ENCODE assay signal across 8 mouse cellular contexts in genomic region chr6:83031921-83032590, GRCm38 (mm10). TPM values are rescaled to one million over a fixed set of nuclear protein-coding genes. Genes with fewer than 3 reads are reported as not detected.
A peak's percentile ranks its signal among the peaks of the same experiment; 100 is the strongest.
DNase-seq lines count a peak whose midpoint lies in the region; ATAC-seq and TF ChIP-seq lines count a peak whose summit lies in the region.

No protein-coding gene starts in this region.

- H3K4me3 ChIP-seq in layer of hippocampus, adult 2 months = peak overlapping the region; percentile 60
- H3K4me3 ChIP-seq in embryonic facial prominence, embryonic 11.5 days (ENCODE audit: low read depth, low read length) = peak overlapping the region; percentile 51
- H3K4me3 ChIP-seq in intestine, embryonic 14.5 days (ENCODE audit: low read depth, low read length) = peak overlapping the region; percentile 68
- H3K4me3 ChIP-seq in myocyte = peak overlapping the region; percentile 98

- peaks cover 29% of the 10 kb centered on the region for H3K79me2 ChIP-seq in myocyte (ENCODE audit: control insufficient read depth, insufficient read depth)

- no peak overlapping the region for H3K27ac ChIP-seq in layer of hippocampus, adult 2 months
- no peak overlapping the region for H3K27ac ChIP-seq in embryonic facial prominence, embryonic 11.5 days (replicated peaks; ENCODE audit: low read depth, low read length)
- no peak overlapping the region for H3K27ac ChIP-seq in intestine, embryonic 14.5 days (ENCODE audit: low read depth)

- no peak for TF ChIP-seq CTCF in layer of hippocampus, adult 2 months (conservative IDR thresholded peaks at IDR 0.05)

- H3K9me3 ChIP-seq in embryonic facial prominence, embryonic 11.5 days (replicated peaks; ENCODE audit: control insufficient read depth, low read length) = no peaks in the 10 kb centered on the region
- H3K9me3 ChIP-seq in intestine, embryonic 14.5 days (ENCODE audit: control insufficient read depth, low read length) = no peaks in the 10 kb centered on the region

- H3K27me3 ChIP-seq in embryonic facial prominence, embryonic 11.5 days (ENCODE audit: control insufficient read depth, insufficient read depth, low read length) = peaks cover 23% of the 10 kb centered on the region
- H3K27me3 ChIP-seq in intestine, embryonic 14.5 days (replicated peaks; ENCODE audit: control insufficient read depth, insufficient read depth, low read length) = peaks cover 13% of the 10 kb centered on the region; the same call in 1 of the 2 replicates
- H3K27me3 ChIP-seq in myocyte (ENCODE audit: control insufficient read depth, insufficient read depth, insufficient read length) = no peaks in the 10 kb centered on the region

- no peaks in the 10 kb centered on the region for H3K36me3 ChIP-seq in embryonic facial prominence, embryonic 11.5 days (replicated peaks; ENCODE audit: control insufficient read depth, insufficient read depth, low read depth, low read length)
- 0 out of 2 replicates have a peak, but pooled peaks cover 5% of the 10 kb centered on the region for H3K36me3 ChIP-seq in intestine, embryonic 14.5 days (ENCODE audit: control insufficient read depth, insufficient read depth, low read length)
- H3K36me3 ChIP-seq in myocyte (ENCODE audit: control insufficient read depth, insufficient read depth) = no peaks in the 10 kb centered on the region

- H3K4me2 ChIP-seq in embryonic facial prominence, embryonic 11.5 days (ENCODE audit: low read depth, low read length) = peak overlapping the region; percentile 85
- peak overlapping the region; percentile 80 for H3K4me2 ChIP-seq in intestine, embryonic 14.5 days (ENCODE audit: low read length)
- H3K4me2 ChIP-seq in myocyte (ENCODE audit: low read depth) = peak overlapping the region; percentile 72

- ATAC-seq in embryonic facial prominence, embryonic 11.5 days (replicated peaks; ENCODE audit: insufficient number of reproducible peaks, low FRiP score, low TSS enrichment, low read depth) = no peak
- no peak for ATAC-seq in intestine, embryonic 14.5 days (replicated peaks; ENCODE audit: low FRiP score, low TSS enrichment, low read depth)

- H3ac ChIP-seq in myocyte (ENCODE audit: control insufficient read depth, insufficient read length) = peak overlapping the region; percentile 68

- WGBS in embryonic facial prominence, embryonic 11.5 days = 14% methylated on average over 18 of the region's 18 CpGs
- 40% methylated on average over 18 of the region's 18 CpGs for WGBS in intestine, embryonic 14.5 days

- H3K4me1 ChIP-seq in embryonic facial prominence, embryonic 11.5 days (ENCODE audit: control insufficient read depth, insufficient read depth, low read length) = no peaks in the 10 kb centered on the region
- peaks cover 18% of the 10 kb centered on the region for H3K4me1 ChIP-seq in intestine, embryonic 14.5 days (replicated peaks; ENCODE audit: control insufficient read depth, insufficient read depth, low read length)

- TF ChIP-seq POLR2A in myocyte (IDR thresholded peaks at IDR 0.05; ENCODE audit: insufficient read length, low read depth) = no peak

- no peak for DNase-seq in layer of hippocampus, adult 2 months (ENCODE audit: low spot score in 2 of 2)
- no peak for DNase-seq in layer of hippocampus, adult 9-10 months (ENCODE audit: low spot score)
- no peak for DNase-seq in embryonic facial prominence, embryonic 11.5 days (ENCODE audit: low spot score)
- DNase-seq in intestine, embryonic 14.5 days (ENCODE audit: low spot score) = no peak
- DNase-seq in layer of hippocampus, postnatal 36 days = no peak
- no peak for DNase-seq in adrenal gland, postnatal 10 days
- no peak for DNase-seq in retina, postnatal 1 day

- H3K9ac ChIP-seq in embryonic facial prominence, embryonic 11.5 days (replicated peaks; ENCODE audit: low read length) = no peak overlapping the region; the same call in 1 of the 2 replicates
- H3K9ac ChIP-seq in intestine, embryonic 14.5 days (ENCODE audit: low read length) = no peak overlapping the region

TF ChIP-seq in myocyte, 11 proteins besides CTCF, POLR2A, EP300 and RAD21:
- TF ChIP-seq MYOG (IDR thresholded peaks at IDR 0.05; ENCODE audit: control insufficient read depth in 1 of 3, insufficient read depth in 1 of 3, insufficient read length in 2 of 3, low read depth in 2 of 3) = no peak
- TF ChIP-seq TCF3 (IDR thresholded peaks at IDR 0.05; ENCODE audit: insufficient read length, low read depth) = no peak
- no peak for TF ChIP-seq MAX (IDR thresholded peaks at IDR 0.05; ENCODE audit: low read depth)

RNA-seq across cellular contexts. Expression of gene Dok1, which starts 1.2 kb away (rescaled TPM):
- 1 to 10 TPM; 3.2 to 3.3 TPM for total RNA-seq in layer of hippocampus, adult 2 months (2021)
- 5.4 and 8.2 TPM in 2 replicates for polyA plus RNA-seq in embryonic facial prominence, embryonic 11.5 days (2014; fragmentation: Nextera tagmentation; extraction: Ambion mirVana)
- polyA plus RNA-seq in intestine, embryonic 14.5 days (2014; fragmentation: Nextera tagmentation; extraction: Ambion mirVana) = 7.6 and 9.1 TPM in 2 replicates
- polyA plus RNA-seq in myocyte (2012; fragmentation: generic; extraction: Trizol) = 41.3 TPM
- total RNA-seq in layer of hippocampus, postnatal 36 days (2021) = 1 to 10 TPM; 2.5 to 2.6 TPM
- 10 to 100 TPM in 1 of 2 experiments, 1 to 10 TPM in 1; 9.8 to 11.2 TPM for total RNA-seq in adrenal gland, postnatal 10 days (2021)

RNA-seq across cellular contexts. Expression of gene Loxl3, which starts 1.9 kb away (rescaled TPM):
- total RNA-seq in layer of hippocampus, adult 2 months (2021) = 1 to 10 TPM; 2.4 to 3.5 TPM
- 8.9 and 10.1 TPM in 2 replicates for polyA plus RNA-seq in embryonic facial prominence, embryonic 11.5 days (2014; fragmentation: Nextera tagmentation; extraction: Ambion mirVana)
- 13.6 and 14.4 TPM in 2 replicates for polyA plus RNA-seq in intestine, embryonic 14.5 days (2014; fragmentation: Nextera tagmentation; extraction: Ambion mirVana)
- 14.4 TPM for polyA plus RNA-seq in myocyte (2012; fragmentation: generic; extraction: Trizol)
- total RNA-seq in layer of hippocampus, postnatal 36 days (2021) = 1 to 10 TPM; 4.1 to 5.4 TPM
- 1 to 10 TPM; 4.8 to 6.0 TPM for total RNA-seq in adrenal gland, postnatal 10 days (2021)

RNA-seq across cellular contexts. Expression of gene Aup1, which starts 22.3 kb away (rescaled TPM):
- 100 to 1,000 TPM; 131 to 133 TPM for total RNA-seq in layer of hippocampus, adult 2 months (2021)
- 105 and 108 TPM in 2 replicates for polyA plus RNA-seq in embryonic facial prominence, embryonic 11.5 days (2014; fragmentation: Nextera tagmentation; extraction: Ambion mirVana)
- 158 and 167 TPM in 2 replicates for polyA plus RNA-seq in intestine, embryonic 14.5 days (2014; fragmentation: Nextera tagmentation; extraction: Ambion mirVana)
- 199 TPM for polyA plus RNA-seq in myocyte (2012; fragmentation: generic; extraction: Trizol)
- total RNA-seq in layer of hippocampus, postnatal 36 days (2021) = 100 to 1,000 TPM; 121 to 142 TPM
- 100 to 1,000 TPM; 143 to 149 TPM for total RNA-seq in adrenal gland, postnatal 10 days (2021)

RNA-seq across cellular contexts. Expression of gene Htra2, which starts 23.0 kb away (rescaled TPM):
- 10 to 100 TPM; 52.9 to 54.5 TPM for total RNA-seq in layer of hippocampus, adult 2 months (2021)
- 33.3 and 34.9 TPM in 2 replicates for polyA plus RNA-seq in embryonic facial prominence, embryonic 11.5 days (2014; fragmentation: Nextera tagmentation; extraction: Ambion mirVana)
- polyA plus RNA-seq in intestine, embryonic 14.5 days (2014; fragmentation: Nextera tagmentation; extraction: Ambion mirVana) = 42.6 and 45.9 TPM in 2 replicates
- polyA plus RNA-seq in myocyte (2012; fragmentation: generic; extraction: Trizol) = 96.2 TPM
- total RNA-seq in layer of hippocampus, postnatal 36 days (2021) = 10 to 100 TPM; 47.1 to 49.0 TPM
- total RNA-seq in adrenal gland, postnatal 10 days (2021) = 10 to 100 TPM; 53.4 to 60.5 TPM

RNA-seq across cellular contexts. Expression of gene Dqx1, which starts 25.6 kb away (rescaled TPM):
- under 1 TPM; 0.69 to 0.79 TPM for total RNA-seq in layer of hippocampus, adult 2 months (2021)
- 0.45 and 0.66 TPM in 2 replicates for polyA plus RNA-seq in embryonic facial prominence, embryonic 11.5 days (2014; fragmentation: Nextera tagmentation; extraction: Ambion mirVana)
- polyA plus RNA-seq in intestine, embryonic 14.5 days (2014; fragmentation: Nextera tagmentation; extraction: Ambion mirVana) = 7.7 and 8.2 TPM in 2 replicates
- polyA plus RNA-seq in myocyte (2012; fragmentation: generic; extraction: Trizol) = 0.24 TPM
- under 1 TPM; 0.40 to 0.94 TPM for total RNA-seq in layer of hippocampus, postnatal 36 days (2021)
- 1 to 10 TPM; 3.7 TPM for total RNA-seq in adrenal gland, postnatal 10 days (2021)
